Mouse (Mus musculus) heart, postnatal 0 days (tissue): Measurements from ENCODE around the gene Tex26. TPM values are rescaled to one million over a fixed set of nuclear protein-coding genes. Genes with fewer than 3 reads are reported as not detected.

Source experiments
- ATAC-seq: fragments of 200-750 bp; cut with Nextera tagmentation; 2 replicates; pipeline ENCODE4 v1.8.0; 2017; ENCODE audit warnings: low read depth, moderate number of reproducible peaks, moderate library complexity; ENCODE audit not compliant: insufficient read depth
- DNase-seq: peaks from one replicate; pipeline ENCODE4 v3.0.0-alpha.2; 2016; ENCODE audit warnings: low spot score
- H3K27ac ChIP-seq: fragments of 300-500 bp; sonication (generic); 2 replicates; pipeline ENCODE4 v1.5.1; 2014; ENCODE audit warnings: low read depth, mild to moderate bottlenecking
- H3K27me3 ChIP-seq: fragments of 300-500 bp; sonication (generic); 2 replicates; pipeline ENCODE4 v1.6.1; 2014; ENCODE audit warnings: low read length, mixed read lengths; ENCODE audit not compliant: control insufficient read depth, insufficient read depth
- H3K36me3 ChIP-seq: fragments of 300-500 bp; sonication (generic); replicated peaks from 2 replicates; pipeline ENCODE4 v1.6.1; 2014; ENCODE audit warnings: low read length, mixed read lengths; ENCODE audit not compliant: control insufficient read depth, insufficient read depth
- H3K4me1 ChIP-seq: fragments of 300-500 bp; sonication (generic); 2 replicates; pipeline ENCODE4 v1.6.1; 2014; ENCODE audit warnings: antibody characterized with exemption; ENCODE audit not compliant: control insufficient read depth, insufficient read depth
- H3K4me2 ChIP-seq: fragments of 300-500 bp; sonication (generic); 2 replicates; pipeline ENCODE4 v1.6.1; 2014; ENCODE audit warnings: low read depth, mild to moderate bottlenecking, low read length, moderate library complexity
- H3K4me3 ChIP-seq: fragments of 300-500 bp; sonication (generic); 2 replicates; pipeline ENCODE4 v1.5.1; 2014; ENCODE audit warnings: low read depth, low read length
- H3K9ac ChIP-seq: fragments of 300-500 bp; sonication (generic); replicated peaks from 2 replicates; pipeline ENCODE4 v1.6.1; 2014; ENCODE audit warnings: low read depth, low read length, mixed read lengths
- H3K9me3 ChIP-seq: fragments of 300-500 bp; sonication (generic); replicated peaks from 2 replicates; pipeline ENCODE4 v1.6.1; 2016; ENCODE audit warnings: low read length; ENCODE audit not compliant: control insufficient read depth
- CTCF ChIP-seq: IDR thresholded peaks from 2 replicates; pipeline ENCODE4 v1.5.1; 2016; ENCODE audit warnings: antibody characterized with exemption, control low read depth, low read depth
- EP300 ChIP-seq: IDR thresholded peaks from 2 replicates; pipeline ENCODE4 v1.6.1; 2016; ENCODE audit warnings: antibody characterized with exemption, low read depth
- WGBS: fragments of 180-500 bp; shearing (Covaris S2); extraction: QIAGEN DNeasy Blood & Tissue Kit; methylation state at CpG from one replicate; pipeline ENCODE4 v1.1.7; 2014; 5-methylcytosine and 5-hydroxymethylcytosine counted together
- polyA plus RNA-seq: library from polyadenylated mRNA; unstranded; fragments of >200 nt; fragmentation: Nextera tagmentation; extraction: Ambion mirVana; gene quantifications from 2 replicates; pipeline ENCODE4 v1.2.1, GENCODE M21; 2015
- total RNA-seq: library from RNA; depleted of rRNA; stranded (reverse); fragments of >200 nt; gene quantifications from 2 replicates; pipeline ENCODE4 v1.2.3, GENCODE M21; 2014; ENCODE audit warnings: low replicate concordance

Tex26 gene
- total and polyA plus RNA-seq, 2 experiments from 2014 or later = 0.08 TPM; not detected in 1

DNA sequence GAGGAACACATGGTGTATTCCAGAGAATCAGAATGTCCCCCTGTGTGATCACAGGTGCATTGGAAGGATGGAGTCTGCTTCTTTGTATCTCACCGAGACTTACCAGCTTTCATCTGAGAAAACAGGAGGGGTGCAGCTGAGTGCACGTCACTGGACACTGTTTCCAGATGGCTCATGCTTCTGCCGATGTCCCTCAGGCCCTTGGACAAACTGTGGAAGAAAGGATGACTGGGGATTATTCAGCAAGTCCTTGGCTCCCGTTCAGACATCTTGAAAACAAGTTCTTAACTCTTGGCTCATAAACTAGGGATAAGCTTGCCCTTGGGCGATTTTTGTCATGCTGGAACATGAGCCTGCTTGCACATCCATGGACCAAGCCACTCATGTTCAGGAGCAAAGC, 36.1 kb upstream of the Tex26 start:
- DNase-seq (no peak), ATAC-seq (peak; percentile 33; the same call in 1 of the 2 replicates)
- H3K9me3 ChIP-seq = 0 out of 2 replicates have a peak, but pooled peaks cover 7% of the 10 kb centered on the region
- H3K27ac ChIP-seq = no peak overlapping the region
- H3K36me3 ChIP-seq = no peaks in the 10 kb centered on the region
- TF ChIP-seq EP300 (no peak), CTCF (no peak)
- H3K4me2 ChIP-seq = no peak overlapping the region
- no peaks in the 10 kb centered on the region for H3K4me1 ChIP-seq
- WGBS = 70% methylated on average over 5 of the region's 5 CpGs
- no peak overlapping the region for H3K4me3 ChIP-seq
- H3K27me3 ChIP-seq = no peaks in the 10 kb centered on the region
- no peak overlapping the region for H3K9ac ChIP-seq

DNA sequence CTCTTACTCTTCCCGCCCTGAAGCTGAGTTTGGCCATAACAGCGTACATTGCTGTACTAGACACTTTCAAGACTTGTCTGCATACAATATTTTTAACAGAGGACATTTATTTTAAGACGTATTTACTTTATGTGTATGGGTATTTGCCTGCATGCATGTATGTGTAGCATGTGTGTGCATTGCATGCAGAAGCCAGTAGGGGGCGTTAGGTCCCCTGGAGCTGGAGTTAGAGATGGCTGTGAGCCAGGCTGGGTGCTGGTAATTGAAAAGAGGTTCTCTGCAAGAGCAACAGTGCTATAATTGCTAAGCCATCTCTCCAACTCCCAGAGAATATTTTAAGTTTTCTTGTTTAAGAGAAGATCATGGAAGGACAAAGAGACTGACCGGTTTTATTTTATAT, 34.8 kb upstream of the Tex26 start:
- H3K4me3 ChIP-seq = no peak overlapping the region
- ATAC-seq (no peak), DNase-seq (no peak)
- H3K27ac ChIP-seq = no peak overlapping the region
- 72% methylated on average over 5 of the region's 5 CpGs for WGBS
- H3K27me3 ChIP-seq = no peaks in the 10 kb centered on the region
- no peaks in the 10 kb centered on the region for H3K4me1 ChIP-seq
- H3K9me3 ChIP-seq = 0 out of 2 replicates have a peak, but pooled peaks cover 7% of the 10 kb centered on the region
- H3K9ac ChIP-seq = no peak overlapping the region
- TF ChIP-seq CTCF (no peak), EP300 (no peak)
- no peaks in the 10 kb centered on the region for H3K36me3 ChIP-seq
- no peak overlapping the region for H3K4me2 ChIP-seq

DNA sequence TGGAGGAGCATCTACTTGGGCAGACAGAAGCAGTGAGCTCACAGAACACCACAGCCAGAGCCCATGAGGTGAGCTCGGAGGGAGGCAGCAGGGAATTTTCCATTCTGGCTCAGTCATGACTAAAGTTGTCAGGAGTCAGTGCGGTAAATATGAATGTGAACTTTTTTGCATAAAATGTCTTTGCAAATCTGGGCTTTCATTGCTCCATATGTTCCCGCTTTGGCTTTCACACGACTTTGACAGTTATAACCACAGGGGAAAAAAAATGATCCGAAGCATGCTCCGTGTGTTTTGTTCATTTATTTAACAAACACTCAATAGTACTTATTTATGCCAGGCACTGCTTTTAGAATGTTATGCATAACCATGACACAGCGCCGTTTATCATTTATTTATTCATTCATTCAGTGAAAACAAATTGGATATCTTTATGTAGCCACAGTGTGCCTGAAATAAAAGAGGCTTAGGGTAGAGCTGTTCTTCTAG, 32.6 kb upstream of the Tex26 start:
- Histone ChIP-seq H3K36me3 (no peaks in the 10 kb centered on the region), H3K9ac (no peak overlapping the region), H3K4me3 (no peak overlapping the region), H3K27me3 (peaks cover 8% of the 10 kb centered on the region; the same call in 1 of the 2 replicates), H3K9me3 (0 out of 2 replicates have a peak, but pooled peaks cover 7% of the 10 kb centered on the region), H3K4me1 (peaks cover 7% of the 10 kb centered on the region; the same call in 1 of the 2 replicates), H3K27ac (no peak overlapping the region), H3K4me2 (no peak overlapping the region)
- no peak for DNase-seq
- TF ChIP-seq EP300 = no peak
- TF ChIP-seq CTCF = no peak
- no peak for ATAC-seq
- WGBS = 82% methylated on average over 8 of the region's 8 CpGs

DNA sequence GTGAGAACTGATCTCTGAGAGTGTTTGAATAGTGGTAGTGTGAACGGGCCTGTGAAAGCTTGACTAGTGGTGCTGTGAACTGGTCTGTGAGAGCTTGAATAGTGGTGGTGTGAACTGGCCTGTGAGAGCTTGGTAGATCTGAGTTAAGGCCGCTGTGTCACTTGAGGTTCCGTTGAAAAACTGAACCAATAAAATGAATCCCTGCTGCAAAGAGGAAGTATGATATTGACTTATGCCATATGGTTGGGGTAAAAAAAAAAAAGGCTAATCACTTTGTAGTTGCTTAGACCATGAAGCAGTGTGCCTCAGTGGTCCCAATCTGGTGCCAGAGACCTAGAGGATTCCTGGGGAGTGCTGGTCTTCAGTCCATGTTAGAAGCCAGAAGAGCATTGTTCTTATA, 30.0 kb upstream of the Tex26 start:
- WGBS = 93% methylated on average over 3 of the region's 3 CpGs
- no peak overlapping the region for H3K27ac ChIP-seq
- no peaks in the 10 kb centered on the region for H3K36me3 ChIP-seq
- TF ChIP-seq CTCF (no peak), EP300 (no peak)
- H3K9ac ChIP-seq = no peak overlapping the region
- DNase-seq (no peak), ATAC-seq (no peak)
- 0 out of 2 replicates have a peak, but pooled peaks cover 4% of the 10 kb centered on the region for H3K9me3 ChIP-seq
- H3K4me3 ChIP-seq = no peak overlapping the region
- H3K27me3 ChIP-seq = peaks cover 23% of the 10 kb centered on the region; the same call in 1 of the 2 replicates
- peaks cover 10% of the 10 kb centered on the region; the same call in 1 of the 2 replicates for H3K4me1 ChIP-seq
- H3K4me2 ChIP-seq = no peak overlapping the region

DNA sequence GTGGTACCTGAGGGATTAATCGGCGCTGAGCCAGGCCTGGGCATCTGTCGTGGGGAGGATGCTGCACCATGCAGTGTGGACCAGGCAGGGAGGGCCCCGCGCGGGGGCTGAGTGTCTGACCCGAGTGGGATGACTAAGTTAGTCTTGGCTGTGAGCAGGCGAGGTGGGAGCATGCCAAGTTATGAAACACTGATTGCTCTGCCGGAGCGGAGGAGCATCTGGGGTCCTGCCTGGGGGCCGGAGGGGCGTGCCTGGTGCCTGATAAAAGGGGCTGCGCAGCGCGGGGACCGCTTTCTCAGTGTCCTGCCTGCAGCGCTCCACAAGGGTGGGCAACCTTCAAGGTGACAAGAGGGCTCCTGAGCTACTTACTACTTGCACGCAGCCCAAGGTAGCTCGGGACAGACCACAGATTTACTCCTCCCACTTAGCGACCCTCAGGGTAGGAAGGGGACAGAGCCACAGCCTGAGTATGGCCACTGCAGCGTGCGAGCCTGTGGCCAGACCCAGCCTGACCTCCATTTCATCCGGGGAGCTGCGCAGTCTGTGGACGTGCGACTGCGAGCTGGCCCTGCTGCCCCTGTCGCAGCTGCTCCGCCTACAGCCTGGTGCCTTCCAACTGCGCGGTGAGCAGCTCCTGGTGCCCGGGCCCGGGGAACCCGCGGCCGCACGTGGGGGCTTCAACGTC, 27.8 kb upstream of the Tex26 start, which contains the start of gene Medag:
Medag (plus strand) TSS at position 241 of the 685 bp plus-strand sequence.
- peaks cover 23% of the 10 kb centered on the region; the same call in 1 of the 2 replicates for H3K27me3 ChIP-seq
- WGBS = 1% methylated on average over 38 of the region's 38 CpGs
- peaks cover 10% of the 10 kb centered on the region; the same call in 1 of the 2 replicates for H3K4me1 ChIP-seq
- no peak within 1 kb of the TSS for H3K27ac ChIP-seq
- H3K9ac ChIP-seq = peak within 1 kb of the TSS; percentile 46
- peak; percentile 63 for ATAC-seq
- H3K36me3 ChIP-seq = no peaks in the 10 kb centered on the region
- 0 out of 2 replicates have a peak, but pooled peaks cover 4% of the 10 kb centered on the region for H3K9me3 ChIP-seq
- TF ChIP-seq EP300 = no peak
- no peak for TF ChIP-seq CTCF
- peak; percentile 60 for DNase-seq
- H3K4me2 ChIP-seq = peak within 1 kb of the TSS; percentile 65
- H3K4me3 ChIP-seq = peak within 1 kb of the TSS; percentile 42
